Mouse (Mus musculus): Measurements from ENCODE around the gene Cux2. TPM values are rescaled to one million over a fixed set of nuclear protein-coding genes. Genes with fewer than 3 reads are reported as not detected.

The Cux2 gene
- polyA plus RNA-seq, 1 experiment from 2014 or later, result 23.8 TPM

- no peak overlapping the region for H3K9ac ChIP-seq (replicated peaks)
- peaks cover 9% of the 10 kb centered on the region; the same call in 1 of the 2 replicates for H3K9me3 ChIP-seq
- H3K4me3 ChIP-seq (replicated peaks), result no peak overlapping the region
- H3K36me3 ChIP-seq, result peaks cover 15% of the 10 kb centered on the region
- H3K27me3 ChIP-seq, result no peaks in the 10 kb centered on the region
- H3K4me2 ChIP-seq (replicated peaks), result no peak overlapping the region
- no peak overlapping the region for H3K27ac ChIP-seq
- 30% methylated on average over 9 of the region's 9 CpGs for whole genome bisulfite sequencing
- no peak for ATAC-seq
- peaks cover 18% of the 10 kb centered on the region; the same call in 1 of the 2 replicates for H3K4me1 ChIP-seq (replicated peaks)
Measured at GRCm38 (mm10) chr5:122011289-122011688, 38.6 kb downstream of the Cux2 start.

- H3K9ac ChIP-seq (replicated peaks), result no peak overlapping the region
- H3K4me2 ChIP-seq (replicated peaks), result no peak overlapping the region
- WGBS, result 95% methylated on average over 10 of the region's 10 CpGs
- peaks cover 13% of the 10 kb centered on the region for H3K4me1 ChIP-seq (replicated peaks)
- peaks cover 22% of the 10 kb centered on the region for H3K36me3 ChIP-seq
- H3K9me3 ChIP-seq, result peaks cover 13% of the 10 kb centered on the region; the same call in 1 of the 2 replicates
- H3K27ac ChIP-seq, result no peak overlapping the region
- ATAC-seq, result no peak
- H3K27me3 ChIP-seq, result no peaks in the 10 kb centered on the region
- no peak overlapping the region for H3K4me3 ChIP-seq (replicated peaks)
Measured at GRCm38 (mm10) chr5:122007946-122008441, 41.9 kb downstream of the Cux2 start.

DNA sequence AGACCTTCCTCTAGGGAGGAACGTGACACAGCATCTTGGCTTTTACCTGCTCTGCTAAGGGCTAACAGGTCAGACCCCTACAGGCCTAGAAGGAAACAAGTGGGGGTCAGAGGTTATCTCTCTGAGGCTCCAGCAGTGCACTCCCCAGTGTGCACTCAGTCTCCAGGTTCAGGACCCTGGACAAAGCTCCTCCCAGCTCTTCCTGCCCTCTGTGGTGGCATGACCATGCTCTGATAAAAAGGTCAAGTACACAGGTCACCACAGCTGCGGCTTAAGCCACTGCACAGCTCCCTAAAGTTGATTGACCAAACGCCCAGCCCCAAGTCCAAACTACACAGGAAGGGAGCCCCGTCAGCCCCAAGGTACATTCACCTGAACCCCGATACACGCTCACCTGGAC, 46.4 kb downstream of the Cux2 start:
- Histone ChIP-seq H3K27ac (no peak overlapping the region), H3K9me3 (peaks cover 13% of the 10 kb centered on the region; the same call in 1 of the 2 replicates), H3K4me1 (replicated peaks) (peaks cover 25% of the 10 kb centered on the region), H3K27me3 (no peaks in the 10 kb centered on the region), H3K36me3 (peaks cover 15% of the 10 kb centered on the region), H3K4me3 (replicated peaks) (no peak overlapping the region), H3K4me2 (replicated peaks) (no peak overlapping the region), H3K9ac (replicated peaks) (no peak overlapping the region; the same call in 1 of the 2 replicates)
- no peak for ATAC-seq
- WGBS, result 72% methylated on average over 6 of the region's 6 CpGs

GRCm38 (mm10) chr5:122002148-122002547, 47.8 kb downstream of the Cux2 start:
- H3K4me3 ChIP-seq (replicated peaks), result no peak overlapping the region
- H3K4me1 ChIP-seq (replicated peaks), result peaks cover 32% of the 10 kb centered on the region
- H3K4me2 ChIP-seq (replicated peaks), result no peak overlapping the region
- WGBS, result 58% methylated on average over 18 of the region's 18 CpGs
- H3K9ac ChIP-seq (replicated peaks), result no peak overlapping the region
- 0 out of 2 replicates have a peak overlapping the region, but pooled peaks have one; percentile 25 for H3K27ac ChIP-seq
- ATAC-seq, result peak; percentile 35; the same call in 1 of the 2 replicates
- peaks cover 11% of the 10 kb centered on the region; the same call in 1 of the 2 replicates for H3K9me3 ChIP-seq
- peaks cover 14% of the 10 kb centered on the region for H3K36me3 ChIP-seq
- no peaks in the 10 kb centered on the region for H3K27me3 ChIP-seq

GRCm38 (mm10) chr5:122001311-122001710, 48.6 kb downstream of the Cux2 start:
- Histone ChIP-seq H3K4me3 (replicated peaks) (no peak overlapping the region), H3K36me3 (peaks cover 7% of the 10 kb centered on the region), H3K27me3 (no peaks in the 10 kb centered on the region), H3K4me1 (replicated peaks) (peaks cover 35% of the 10 kb centered on the region), H3K4me2 (replicated peaks) (no peak overlapping the region), H3K9me3 (peaks cover 4% of the 10 kb centered on the region; the same call in 1 of the 2 replicates), H3K27ac (no peak overlapping the region), H3K9ac (replicated peaks) (no peak overlapping the region)
- 95% methylated on average over 9 of the region's 9 CpGs for WGBS
- no peak for ATAC-seq

- Histone ChIP-seq H3K4me2 (replicated peaks) (no peak overlapping the region), H3K27ac (no peak overlapping the region), H3K9ac (replicated peaks) (no peak overlapping the region), H3K4me1 (replicated peaks) (peaks cover 38% of the 10 kb centered on the region), H3K9me3 (no peaks in the 10 kb centered on the region), H3K36me3 (peaks cover 1% of the 10 kb centered on the region; the same call in 1 of the 2 replicates), H3K4me3 (replicated peaks) (no peak overlapping the region), H3K27me3 (no peaks in the 10 kb centered on the region)
- no peak for ATAC-seq
- 85% methylated on average over 16 of the region's 16 CpGs for WGBS
Measured at GRCm38 (mm10) chr5:122000381-122000780, 49.5 kb downstream of the Cux2 start.

DNA sequence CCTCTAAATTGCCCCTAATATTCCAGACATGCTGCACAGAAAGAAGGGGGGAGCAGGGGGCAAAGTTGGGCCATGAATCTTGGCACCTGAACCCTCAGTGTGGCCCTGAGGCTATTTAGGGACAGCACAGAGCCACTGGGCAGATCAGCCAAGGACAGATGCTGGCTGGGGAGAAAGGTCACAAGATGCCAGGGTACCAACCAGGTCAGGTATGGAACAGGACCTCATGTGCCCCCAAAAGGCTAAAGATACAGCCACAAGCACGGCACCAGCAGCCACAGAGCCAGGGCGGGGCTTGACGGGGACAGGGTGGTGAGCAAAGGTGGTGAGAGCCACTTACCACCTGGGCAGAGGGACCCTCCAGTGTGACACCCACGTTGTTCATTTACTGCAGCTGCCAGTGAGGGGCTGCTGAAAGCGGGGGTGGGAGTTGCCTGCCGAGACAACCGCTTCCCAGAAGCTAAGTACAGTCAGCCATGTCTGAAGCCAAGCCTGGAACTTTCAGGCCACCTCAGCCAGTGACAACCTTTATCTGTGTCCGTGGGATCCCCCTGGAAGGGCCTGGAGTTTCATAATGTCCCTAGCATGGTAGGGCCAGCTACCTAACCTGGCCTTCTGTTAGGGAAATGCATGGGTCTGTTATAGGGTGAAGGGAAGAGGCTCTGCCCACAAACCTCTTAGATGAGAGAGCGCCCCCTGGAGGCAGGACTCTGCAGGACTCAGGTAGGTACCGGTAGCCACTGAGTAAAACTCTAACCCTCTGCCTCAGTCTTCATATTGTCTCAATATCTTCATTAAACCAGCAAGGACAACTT, 50.7 kb downstream of the Cux2 start:
- Histone ChIP-seq H3K9ac (replicated peaks) (no peak overlapping the region), H3K9me3 (no peaks in the 10 kb centered on the region), H3K4me1 (replicated peaks) (peaks cover 50% of the 10 kb centered on the region), H3K27ac (no peak overlapping the region), H3K27me3 (no peaks in the 10 kb centered on the region), H3K36me3 (no peaks in the 10 kb centered on the region), H3K4me2 (replicated peaks) (no peak overlapping the region), H3K4me3 (replicated peaks) (no peak overlapping the region)
- WGBS, result 63% methylated on average over 10 of the region's 10 CpGs
- no peak for ATAC-seq

- Histone ChIP-seq H3K4me3 (replicated peaks) (no peak overlapping the region), H3K27me3 (no peaks in the 10 kb centered on the region), H3K4me2 (replicated peaks) (no peak overlapping the region), H3K36me3 (no peaks in the 10 kb centered on the region), H3K4me1 (replicated peaks) (peaks cover 49% of the 10 kb centered on the region), H3K9me3 (no peaks in the 10 kb centered on the region), H3K9ac (replicated peaks) (no peak overlapping the region), H3K27ac (no peak overlapping the region)
- no peak for ATAC-seq
- WGBS, result 88% methylated on average over 7 of the region's 7 CpGs
Measured at GRCm38 (mm10) chr5:121998281-121998680, 51.6 kb downstream of the Cux2 start.

GRCm38 (mm10) chr5:121996701-121997100, 53.2 kb downstream of the Cux2 start:
- Histone ChIP-seq H3K4me3 (replicated peaks) (no peak overlapping the region), H3K4me1 (replicated peaks) (peaks cover 45% of the 10 kb centered on the region), H3K9ac (replicated peaks) (no peak overlapping the region), H3K4me2 (replicated peaks) (no peak overlapping the region), H3K27me3 (no peaks in the 10 kb centered on the region), H3K9me3 (no peaks in the 10 kb centered on the region), H3K27ac (no peak overlapping the region), H3K36me3 (no peaks in the 10 kb centered on the region)
- WGBS, result 86% methylated on average over 6 of the region's 6 CpGs
- ATAC-seq, result no peak

- Histone ChIP-seq H3K4me2 (replicated peaks) (no peak overlapping the region), H3K27ac (no peak overlapping the region), H3K9ac (replicated peaks) (no peak overlapping the region), H3K36me3 (no peaks in the 10 kb centered on the region), H3K4me3 (replicated peaks) (no peak overlapping the region), H3K9me3 (no peaks in the 10 kb centered on the region), H3K27me3 (no peaks in the 10 kb centered on the region), H3K4me1 (replicated peaks) (peaks cover 63% of the 10 kb centered on the region)
- 47% methylated on average over 12 of the region's 12 CpGs for WGBS
- ATAC-seq, result no peak
Measured at GRCm38 (mm10) chr5:121994808-121995207, 55.1 kb downstream of the Cux2 start.

DNA sequence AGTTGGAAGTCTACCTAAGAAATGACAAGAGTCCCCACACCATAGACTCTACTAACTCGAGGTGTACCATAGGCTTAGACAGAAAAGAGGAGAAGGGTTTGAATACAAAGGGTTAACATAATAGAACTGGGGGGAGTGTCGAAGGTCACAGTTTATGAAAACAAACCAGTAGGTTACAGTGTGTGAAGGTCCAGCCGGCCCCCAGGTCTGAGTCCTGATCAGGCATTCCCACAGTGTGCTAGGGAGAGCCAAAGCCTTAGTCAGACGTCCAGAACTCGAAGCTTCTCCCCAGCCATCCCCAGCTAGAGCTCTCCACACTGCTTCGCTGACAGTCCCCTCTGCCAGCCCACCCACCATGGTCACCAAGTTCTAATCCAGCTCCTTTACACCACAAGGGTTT, 58.0 kb downstream of the Cux2 start:
- no peak for ATAC-seq
- WGBS, result 60% methylated on average over 6 of the region's 6 CpGs
- no peaks in the 10 kb centered on the region for H3K27me3 ChIP-seq
- peaks cover 60% of the 10 kb centered on the region for H3K4me1 ChIP-seq (replicated peaks)
- H3K4me2 ChIP-seq (replicated peaks), result no peak overlapping the region
- H3K9ac ChIP-seq (replicated peaks), result no peak overlapping the region
- H3K4me3 ChIP-seq (replicated peaks), result no peak overlapping the region
- H3K36me3 ChIP-seq, result 0 out of 2 replicates have a peak, but pooled peaks cover 3% of the 10 kb centered on the region
- H3K9me3 ChIP-seq, result no peaks in the 10 kb centered on the region
- H3K27ac ChIP-seq, result no peak overlapping the region

- Histone ChIP-seq H3K9me3 (no peaks in the 10 kb centered on the region), H3K9ac (replicated peaks) (no peak overlapping the region), H3K4me3 (replicated peaks) (no peak overlapping the region), H3K4me2 (replicated peaks) (no peak overlapping the region), H3K27ac (no peak overlapping the region), H3K4me1 (replicated peaks) (peaks cover 45% of the 10 kb centered on the region), H3K27me3 (no peaks in the 10 kb centered on the region), H3K36me3 (0 out of 2 replicates have a peak, but pooled peaks cover 3% of the 10 kb centered on the region)
- ATAC-seq, result no peak
- 85% methylated on average over 9 of the region's 9 CpGs for WGBS
Measured at GRCm38 (mm10) chr5:121985855-121986254, 64.0 kb downstream of the Cux2 start.

Data from midbrain, embryonic 13.5 days (tissue).